Mouse (Mus musculus) spleen, postnatal 0 days (tissue): ENCODE results near the gene A730049H05Rik. TPM values are rescaled to one million over a fixed set of nuclear protein-coding genes. Genes with fewer than 3 reads are reported as not detected.

Experiments used
- polyA plus RNA-seq: library from polyadenylated mRNA; unstranded; fragments of >200 nt; fragmentation: Nextera tagmentation; extraction: Ambion mirVana; gene quantifications from 2 replicates; pipeline ENCODE4 v1.2.1, GENCODE M21; 2015

Gene A730049H05Rik
- 0.54 and 0.58 TPM in 2 replicates for polyA plus RNA-seq

DNA sequence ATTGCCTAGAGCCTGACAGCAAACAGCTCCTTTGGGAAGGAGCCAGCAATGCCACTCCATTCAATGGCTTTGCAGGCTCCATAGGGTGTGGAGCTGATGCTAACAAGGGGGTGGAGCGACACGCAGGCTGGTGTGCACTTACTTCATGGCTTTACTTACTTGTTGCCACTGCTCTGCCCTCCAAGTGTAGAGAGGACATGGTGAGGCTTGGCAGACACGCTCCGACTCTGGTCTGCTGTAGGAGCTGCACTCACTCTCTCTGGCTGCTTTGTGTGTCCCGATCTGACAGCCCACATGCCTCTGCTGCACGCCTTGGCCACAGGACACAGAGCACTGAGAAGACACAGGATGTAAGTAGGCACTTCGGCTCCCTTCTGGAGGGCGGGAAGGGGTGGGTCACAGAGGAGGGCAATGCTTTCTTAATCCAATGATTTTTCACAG, at the start of gene A730049H05Rik:
A730049H05Rik (plus strand) TSS at position 168 of the 441 bp plus-strand sequence.

DNA sequence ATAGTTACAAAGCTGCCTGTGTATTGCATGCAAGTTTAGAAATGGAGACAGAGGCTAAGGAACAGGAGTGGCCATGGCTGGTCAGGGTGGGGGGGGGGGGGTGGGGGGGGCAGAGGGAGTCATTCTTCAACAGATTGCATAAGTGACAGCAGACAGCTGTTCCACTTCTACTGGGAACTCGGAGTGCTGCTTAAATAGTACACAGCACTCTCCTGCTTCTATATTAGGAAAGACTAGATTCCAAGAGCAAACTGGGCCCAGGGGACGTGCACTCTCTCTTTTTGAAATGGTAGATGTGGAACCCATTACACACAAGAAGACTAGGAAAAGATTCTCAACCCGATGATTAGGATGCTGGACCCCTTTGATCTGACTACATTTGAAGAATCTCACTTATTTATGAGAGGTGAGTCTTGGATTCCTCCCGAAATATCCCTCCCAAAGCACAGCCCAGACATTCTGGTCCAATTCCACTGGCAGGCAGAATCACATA, 52.9 kb downstream of the A730049H05Rik start, which contains the start of gene Gm15737:
Gm15737 (plus strand) TSS at position 269 of the 493 bp plus-strand sequence.

Other genes with a start within 250 kb of the A730049H05Rik start
- gene Prickle2, start 110.3 kb upstream of the A730049H05Rik start, polyA plus RNA-seq, result 1.5 and 2.0 TPM in 2 replicates
- gene Gm15737, start 52.9 kb downstream of the A730049H05Rik start, polyA plus RNA-seq, result 0.02 and 0.05 TPM in 2 replicates
- gene Adamts9, start 127.0 kb downstream of the A730049H05Rik start, polyA plus RNA-seq, result 2.9 and 3.0 TPM in 2 replicates